Mouse (Mus musculus): ENCODE measurements at regions not wholly inside any gene's neighbourhood (a gene's known extent, or its start where the extent isn't known, plus 50 kb on each side); places are given as distances from the start of the nearest gene placed in this dataset. TPM values are rescaled to one million over a fixed set of nuclear protein-coding genes. Genes with fewer than 3 reads are reported as not detected.

DNA sequence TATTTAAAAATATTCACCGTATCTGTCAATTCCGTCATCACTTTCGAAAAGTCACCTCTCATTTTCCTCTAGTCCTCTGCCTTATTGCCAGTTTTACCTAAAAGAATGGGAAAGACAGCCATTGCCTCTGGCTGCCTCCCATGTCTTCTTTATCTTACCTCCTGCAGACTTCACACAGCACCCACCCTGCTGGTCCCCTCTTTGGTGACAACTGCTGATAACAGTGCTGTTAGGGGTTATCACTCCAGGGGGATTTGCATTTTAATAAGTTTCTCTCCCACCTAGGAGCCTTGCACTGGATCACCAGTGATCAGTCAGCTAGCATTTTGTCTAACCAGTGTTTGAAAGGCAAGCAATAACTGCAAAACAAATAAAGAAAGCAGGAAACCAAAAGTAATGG lies 177.1 kb upstream of the Tenm2 start:
- Histone ChIP-seq H3K4me1 (no peaks in the 10 kb centered on the region), H3K27ac (no peak overlapping the region), H3K27me3 (no peaks in the 10 kb centered on the region), H3K36me3 (no peaks in the 10 kb centered on the region), H3K4me2 (no peak overlapping the region), H3K4me3 (replicated peaks) (no peak overlapping the region), H3K9ac (no peak overlapping the region), H3K9me3 (replicated peaks) (no peaks in the 10 kb centered on the region)
- ATAC-seq (replicated peaks; ENCODE audit: low FRiP score), result no peak
- 80% methylated on average over 3 of the region's 3 CpGs for WGBS

DNA sequence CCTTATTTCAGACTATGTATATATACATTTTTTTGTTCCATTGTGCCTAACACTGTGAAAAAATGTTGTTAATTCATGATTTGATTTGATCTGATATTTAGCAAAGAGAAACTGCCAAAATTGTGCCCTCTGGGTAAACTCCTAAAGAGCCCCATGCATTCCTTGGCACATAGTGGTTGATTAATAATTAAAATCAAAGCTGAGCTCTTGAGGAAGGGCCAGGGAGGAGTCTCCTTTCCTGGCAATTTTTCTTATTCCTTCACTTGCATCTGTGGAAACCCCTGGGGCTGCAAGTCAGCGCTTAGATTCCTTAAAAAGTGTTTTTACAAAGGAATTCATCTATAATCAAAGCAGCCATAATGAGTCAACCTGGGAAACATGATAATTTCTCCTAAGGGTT lies 132.2 kb upstream of the Tenm2 start:
- Histone ChIP-seq H3K4me1 (no peaks in the 10 kb centered on the region), H3K36me3 (no peaks in the 10 kb centered on the region), H3K9me3 (replicated peaks) (no peaks in the 10 kb centered on the region), H3K27ac (no peak overlapping the region), H3K27me3 (no peaks in the 10 kb centered on the region), H3K4me2 (no peak overlapping the region), H3K9ac (no peak overlapping the region), H3K4me3 (replicated peaks) (no peak overlapping the region)
- WGBS, result 66% methylated on average over 1 of the region's 1 CpGs
- no peak for ATAC-seq (replicated peaks; ENCODE audit: low FRiP score)

- H3K27ac ChIP-seq, result no peak overlapping the region
- H3K9ac ChIP-seq, result no peak overlapping the region
- ATAC-seq (replicated peaks; ENCODE audit: low FRiP score), result no peak
- H3K9me3 ChIP-seq (replicated peaks), result no peaks in the 10 kb centered on the region
- no peaks in the 10 kb centered on the region for H3K27me3 ChIP-seq
- no peak overlapping the region for H3K4me2 ChIP-seq
- no peak overlapping the region for H3K4me3 ChIP-seq (replicated peaks)
- WGBS, result 93% methylated on average over 2 of the region's 2 CpGs
- H3K36me3 ChIP-seq, result no peaks in the 10 kb centered on the region
- H3K4me1 ChIP-seq, result no peaks in the 10 kb centered on the region
These were observed 128.7 kb upstream of the Tenm2 start for GRCm38 (mm10) chr11:37364430-37364829.

DNA sequence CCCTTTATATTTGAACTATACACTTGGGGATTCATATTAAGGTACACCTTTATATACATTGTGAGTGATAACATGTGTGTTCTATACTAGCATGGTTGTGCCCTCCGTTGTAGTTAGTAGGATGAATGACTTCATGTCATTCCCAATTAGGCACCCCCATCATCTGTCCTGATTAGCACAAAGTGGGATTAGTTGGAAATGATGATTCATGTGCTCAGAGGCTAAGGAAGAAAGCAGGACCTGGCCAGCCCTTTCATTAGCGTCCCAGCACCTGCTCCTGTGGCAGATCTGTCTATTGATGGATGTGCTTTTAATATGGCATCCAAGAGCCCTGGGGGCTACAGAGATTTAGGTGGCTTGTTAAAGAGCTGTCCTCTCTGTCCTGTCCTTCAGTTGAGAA lies 119.3 kb upstream of the Tenm2 start:
- Histone ChIP-seq H3K4me1 (no peaks in the 10 kb centered on the region), H3K27me3 (no peaks in the 10 kb centered on the region), H3K4me2 (no peak overlapping the region), H3K9me3 (replicated peaks) (no peaks in the 10 kb centered on the region), H3K36me3 (no peaks in the 10 kb centered on the region), H3K4me3 (replicated peaks) (no peak overlapping the region), H3K27ac (no peak overlapping the region), H3K9ac (no peak overlapping the region)
- WGBS, result 66% methylated on average over 2 of the region's 2 CpGs
- ATAC-seq (replicated peaks; ENCODE audit: low FRiP score), result no peak

DNA sequence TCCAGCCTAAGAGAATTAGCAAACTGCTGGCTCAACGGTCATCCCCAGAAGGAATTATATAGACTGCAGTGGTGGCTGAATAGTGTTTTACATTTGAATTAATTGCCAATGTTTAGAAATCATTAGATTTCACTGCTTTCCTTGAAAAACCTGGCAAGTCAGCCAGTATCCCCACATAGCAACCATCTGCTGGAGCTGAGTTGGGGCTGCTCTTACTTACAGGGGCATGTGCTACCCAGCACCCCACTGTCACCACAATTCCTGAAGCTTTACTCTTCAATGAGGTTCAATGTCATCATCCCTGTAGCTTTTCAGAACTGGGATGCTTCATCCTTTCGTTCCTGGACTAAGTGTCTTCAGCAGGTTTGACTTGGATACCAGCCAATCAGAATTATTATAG lies 73.9 kb upstream of the Tenm2 start:
- H3K9me3 ChIP-seq (replicated peaks), result no peaks in the 10 kb centered on the region
- H3K27ac ChIP-seq, result no peak overlapping the region
- no peaks in the 10 kb centered on the region for H3K36me3 ChIP-seq
- no peaks in the 10 kb centered on the region for H3K27me3 ChIP-seq
- no peaks in the 10 kb centered on the region for H3K4me1 ChIP-seq
- no peak for ATAC-seq (replicated peaks; ENCODE audit: low FRiP score)
- H3K9ac ChIP-seq, result no peak overlapping the region
- H3K4me2 ChIP-seq, result no peak overlapping the region
- no peak overlapping the region for H3K4me3 ChIP-seq (replicated peaks)
- WGBS, result 82% methylated on average over 2 of the region's 2 CpGs

DNA sequence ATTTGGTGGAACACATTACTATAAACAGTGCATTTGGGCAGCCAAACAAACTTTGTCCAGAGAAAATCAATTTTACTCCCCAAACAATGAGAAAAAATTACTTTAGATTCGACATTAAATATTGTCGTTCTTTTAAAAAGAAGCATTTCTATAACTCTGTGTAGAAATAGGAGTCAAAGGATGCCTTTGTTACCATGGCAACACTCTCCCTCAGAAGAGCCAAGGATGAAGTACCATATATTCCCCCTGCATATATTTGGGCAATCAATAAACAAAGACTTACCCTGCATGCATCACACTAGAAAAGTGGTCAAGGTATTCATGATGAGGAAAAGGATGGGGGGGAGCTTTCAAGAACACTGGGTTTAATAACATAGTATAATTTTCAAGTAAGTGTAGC lies 70.9 kb upstream of the Tenm2 start:
- no peak overlapping the region for H3K4me2 ChIP-seq
- no peaks in the 10 kb centered on the region for H3K27me3 ChIP-seq
- no peak overlapping the region for H3K9ac ChIP-seq
- no peaks in the 10 kb centered on the region for H3K4me1 ChIP-seq
- no peaks in the 10 kb centered on the region for H3K9me3 ChIP-seq (replicated peaks)
- H3K4me3 ChIP-seq (replicated peaks), result no peak overlapping the region
- 88% methylated on average over 2 of the region's 2 CpGs for WGBS
- H3K27ac ChIP-seq, result no peak overlapping the region
- no peak for ATAC-seq (replicated peaks; ENCODE audit: low FRiP score)
- no peaks in the 10 kb centered on the region for H3K36me3 ChIP-seq

Small RNAs in the stretch of these regions (microRNA-seq; reads per million reads assigned to microRNA genes)
- not detected for gene Gm25693
